Comparison of ENCODE assay signal across 8 mouse cellular contexts in genomic region chr14:33445962-33446361, GRCm38 (mm10). TPM values are rescaled to one million over a fixed set of nuclear protein-coding genes. Genes with fewer than 3 reads are reported as not detected.
DNase-seq lines count a peak whose midpoint lies in the region; ATAC-seq lines count a peak whose summit lies in the region.

No protein-coding gene starts in this region.

- H3K27ac ChIP-seq in kidney, embryonic 14.5 days (ENCODE audit: low read depth, low read length), result no peak overlapping the region
- no peak overlapping the region for H3K27ac ChIP-seq in hindbrain, embryonic 16.5 days (ENCODE audit: low read depth, low read length)
- no peak overlapping the region; the same call in 1 of the 2 replicates for H3K27ac ChIP-seq in midbrain, embryonic 15.5 days

- H3K27me3 ChIP-seq in kidney, embryonic 14.5 days (ENCODE audit: control insufficient read depth, insufficient read depth, low read length), result no peaks in the 10 kb centered on the region
- H3K27me3 ChIP-seq in hindbrain, embryonic 16.5 days (replicated peaks; ENCODE audit: control insufficient read depth, insufficient read depth, low read length), result no peaks in the 10 kb centered on the region; the same call in 1 of the 2 replicates
- 0 out of 2 replicates have a peak, but pooled peaks cover 8% of the 10 kb centered on the region for H3K27me3 ChIP-seq in midbrain, embryonic 15.5 days (replicated peaks)

- WGBS in kidney, embryonic 14.5 days, result 29% methylated on average over 3 of the region's 3 CpGs
- 39% methylated on average over 3 of the region's 3 CpGs for WGBS in hindbrain, embryonic 16.5 days
- 44% methylated on average over 3 of the region's 3 CpGs for WGBS in midbrain, embryonic 15.5 days

- H3K9ac ChIP-seq in kidney, embryonic 14.5 days (ENCODE audit: low read depth, low read length), result peak overlapping the region; percentile 87
- H3K9ac ChIP-seq in hindbrain, embryonic 16.5 days (ENCODE audit: low read depth, low read length), result peak overlapping the region; percentile 95
- peak overlapping the region; percentile 52 for H3K9ac ChIP-seq in midbrain, embryonic 15.5 days

- H3K9me3 ChIP-seq in kidney, embryonic 14.5 days (ENCODE audit: control insufficient read depth, low read length), result no peaks in the 10 kb centered on the region
- no peaks in the 10 kb centered on the region for H3K9me3 ChIP-seq in hindbrain, embryonic 16.5 days (ENCODE audit: control insufficient read depth, low read length)
- H3K9me3 ChIP-seq in midbrain, embryonic 15.5 days, result no peaks in the 10 kb centered on the region

- peak overlapping the region; percentile 86 for H3K4me3 ChIP-seq in kidney, embryonic 14.5 days (ENCODE audit: low read length)
- peak overlapping the region; percentile 89 for H3K4me3 ChIP-seq in hindbrain, embryonic 16.5 days (ENCODE audit: low read length)
- peak overlapping the region; percentile 51 for H3K4me3 ChIP-seq in midbrain, embryonic 15.5 days

- peak overlapping the region; percentile 59 for H3K4me2 ChIP-seq in kidney, embryonic 14.5 days (replicated peaks; ENCODE audit: low read depth, low read length)
- H3K4me2 ChIP-seq in hindbrain, embryonic 16.5 days (ENCODE audit: low read length), result peak overlapping the region; percentile 56
- peak overlapping the region; percentile 62 for H3K4me2 ChIP-seq in midbrain, embryonic 15.5 days

- 0 out of 2 replicates have a peak, but pooled peaks cover 3% of the 10 kb centered on the region for H3K4me1 ChIP-seq in kidney, embryonic 14.5 days (ENCODE audit: control insufficient read depth, insufficient read depth, low read length)
- peaks cover 7% of the 10 kb centered on the region for H3K4me1 ChIP-seq in hindbrain, embryonic 16.5 days (ENCODE audit: control insufficient read depth, insufficient read depth, low read depth, low read length)
- peaks cover 29% of the 10 kb centered on the region for H3K4me1 ChIP-seq in midbrain, embryonic 15.5 days

- ATAC-seq in kidney, embryonic 14.5 days (ENCODE audit: low FRiP score, low TSS enrichment), result no peak
- no peak for ATAC-seq in hindbrain, embryonic 16.5 days
- ATAC-seq in midbrain, embryonic 15.5 days (replicated peaks), result no peak
- no peak for ATAC-seq in granulocyte monocyte progenitor cell, adult 5-6 weeks (replicated peaks; ENCODE audit: poor library complexity, severe bottlenecking)

- no peaks in the 10 kb centered on the region for H3K36me3 ChIP-seq in kidney, embryonic 14.5 days (ENCODE audit: control insufficient read depth, insufficient read depth, low read length)
- H3K36me3 ChIP-seq in hindbrain, embryonic 16.5 days (ENCODE audit: control insufficient read depth, insufficient read depth, low read length), result no peaks in the 10 kb centered on the region
- H3K36me3 ChIP-seq in midbrain, embryonic 15.5 days (replicated peaks), result no peaks in the 10 kb centered on the region

- no peak for DNase-seq in kidney, postnatal 14 days
- DNase-seq in c-Kit-positive CD71-positive TER-119-positive erythroid progenitor cells, embryonic 14.5 days (ENCODE audit: low spot score), result peak; percentile 13
- DNase-seq in ovary, adult 18-20 months (ENCODE audit: low spot score), result no peak
- DNase-seq in adrenal gland, postnatal 4 days (ENCODE audit: low spot score in 2 of 2), result no peak

RNA-seq across cellular contexts. Expression of gene Mapk8, which starts 1.0 kb away (rescaled TPM):
- polyA plus RNA-seq in kidney, embryonic 14.5 days (2014; fragmentation: Nextera tagmentation; extraction: Ambion mirVana), result 23.1 and 24.5 TPM in 2 replicates
- polyA plus RNA-seq in hindbrain, embryonic 16.5 days (2015; fragmentation: Nextera tagmentation; extraction: Ambion mirVana), result 24.4 and 27.1 TPM in 2 replicates
- polyA plus RNA-seq in midbrain, embryonic 15.5 days (2015; fragmentation: Nextera tagmentation; extraction: Ambion mirVana), result 33.2 and 36.2 TPM in 2 replicates
- 32.2 and 38.8 TPM in 2 replicates for total RNA-seq in granulocyte monocyte progenitor cell, adult 5-6 weeks (2014; fragmentation: Nextera tagmentation)
- total RNA-seq in granulocyte monocyte progenitor cell, adult 5-6 weeks (2017), result 50.2 and 53.8 TPM in 2 replicates
- 10 to 100 TPM; 39.8 to 40.2 TPM for total RNA-seq in adrenal gland, postnatal 4 days (2021)

RNA-seq across cellular contexts. Expression of gene Frmpd2, which starts 25.5 kb away (rescaled TPM):
- not detected in 2 replicates for polyA plus RNA-seq in kidney, embryonic 14.5 days (2014; fragmentation: Nextera tagmentation; extraction: Ambion mirVana)
- polyA plus RNA-seq in hindbrain, embryonic 16.5 days (2015; fragmentation: Nextera tagmentation; extraction: Ambion mirVana), result 0.09 and 0.34 TPM in 2 replicates
- 0.17 and 0.37 TPM in 2 replicates for polyA plus RNA-seq in midbrain, embryonic 15.5 days (2015; fragmentation: Nextera tagmentation; extraction: Ambion mirVana)
- total RNA-seq in granulocyte monocyte progenitor cell, adult 5-6 weeks (2014; fragmentation: Nextera tagmentation), result not detected in 2 replicates
- not detected in 2 replicates for total RNA-seq in granulocyte monocyte progenitor cell, adult 5-6 weeks (2017)
- under 1 TPM; 0.08 to 0.25 TPM for total RNA-seq in adrenal gland, postnatal 4 days (2021)
